Mouse (Mus musculus): ENCODE data around the gene Ppil6. TPM values are rescaled to one million over a fixed set of nuclear protein-coding genes. Genes with fewer than 3 reads are reported as not detected.

The Ppil6 gene
- polyA plus RNA-seq (2015; fragmentation: Illumina TruSeq; extraction: RNeasy Lipid Tissue Mini Kit (QIAGEN cat#74804); ENCODE audit: low read depth, low replicate concordance): 7.5 TPM

GRCm38 (mm10) chr10:41489708-41490517 is at the start of gene Ppil6, which contains the start of gene Smpd2:
TSS of gene Ppil6 (plus strand) at chr10:41490439.
TSS of gene Smpd2 (minus strand) at chr10:41490369.

GRCm38 (mm10) chr10:41450137-41450670 is 40.0 kb upstream of the Ppil6 start, which contains the start of gene Zbtb24:
TSS of gene Zbtb24 (plus strand) at chr10:41450383.

GRCm38 (mm10) chr10:41476171-41477017 is 13.8 kb upstream of the Ppil6 start, which contains the start of gene Mical1:
TSS of gene Mical1 (plus strand) at chr10:41476314.

GRCm38 (mm10) chr10:41518981-41519618 is 28.9 kb downstream of the Ppil6 start, which contains the start of gene Cd164:
TSS of gene Cd164 (plus strand) at chr10:41519414.

Other genes with a start within 250 kb of the Ppil6 start
- gene Fig4, start 187.2 kb upstream of the Ppil6 start, polyA plus RNA-seq (2015; fragmentation: Illumina TruSeq; extraction: RNeasy Lipid Tissue Mini Kit (QIAGEN cat#74804); ENCODE audit: low read depth, low replicate concordance): 24.6 TPM
- gene Ak9, start 186.5 kb upstream of the Ppil6 start, polyA plus RNA-seq (2015; fragmentation: Illumina TruSeq; extraction: RNeasy Lipid Tissue Mini Kit (QIAGEN cat#74804); ENCODE audit: low read depth, low replicate concordance): 0.30 TPM
- 13.1 TPM for gene Zbtb24, start 40.1 kb upstream of the Ppil6 start, polyA plus RNA-seq (2015; fragmentation: Illumina TruSeq; extraction: RNeasy Lipid Tissue Mini Kit (QIAGEN cat#74804); ENCODE audit: low read depth, low replicate concordance)
- 11.6 TPM for gene Mical1, start 14.1 kb upstream of the Ppil6 start, polyA plus RNA-seq (2015; fragmentation: Illumina TruSeq; extraction: RNeasy Lipid Tissue Mini Kit (QIAGEN cat#74804); ENCODE audit: low read depth, low replicate concordance)
- gene Smpd2, start 70 bp upstream of the Ppil6 start, polyA plus RNA-seq (2015; fragmentation: Illumina TruSeq; extraction: RNeasy Lipid Tissue Mini Kit (QIAGEN cat#74804); ENCODE audit: low read depth, low replicate concordance): 21.0 TPM
- gene Cd164, start 29.0 kb downstream of the Ppil6 start, polyA plus RNA-seq (2015; fragmentation: Illumina TruSeq; extraction: RNeasy Lipid Tissue Mini Kit (QIAGEN cat#74804); ENCODE audit: low read depth, low replicate concordance): 69.9 TPM
- gene Ccdc162, start 226.2 kb downstream of the Ppil6 start, polyA plus RNA-seq (2015; fragmentation: Illumina TruSeq; extraction: RNeasy Lipid Tissue Mini Kit (QIAGEN cat#74804); ENCODE audit: low read depth, low replicate concordance): 2.9 TPM

Data from brain, adult 10 weeks (tissue).